Mouse (Mus musculus): Measurements from ENCODE around the gene Nlrp9b. TPM values are rescaled to one million over a fixed set of nuclear protein-coding genes. Genes with fewer than 3 reads are reported as not detected.

Gene Nlrp9b
- polyA plus RNA-seq, 1 experiment, result not detected

Other genes starting within 250 kb of the Nlrp9b start
- 44.5 and 47.7 TPM in 2 replicates for gene Nectin2, start 241.0 kb upstream of the Nlrp9b start, polyA plus RNA-seq (2012; rRNA removed)
- gene Bcam, start 220.4 kb upstream of the Nlrp9b start, polyA plus RNA-seq (2012; rRNA removed), result 237 and 272 TPM in 2 replicates
- gene Cblc, start 194.7 kb upstream of the Nlrp9b start, polyA plus RNA-seq (2012; rRNA removed), result 24.4 and 32.6 TPM in 2 replicates
- gene Bcl3, start 168.7 kb upstream of the Nlrp9b start, polyA plus RNA-seq (2012; rRNA removed), result 10.3 and 14.4 TPM in 2 replicates
- gene Gm19345, start 139.5 kb upstream of the Nlrp9b start, polyA plus RNA-seq (2012; rRNA removed), result 0.12 TPM in 1 of 2 replicates, not detected in the other
- gene Ceacam16, start 130.2 kb upstream of the Nlrp9b start, polyA plus RNA-seq (2012; rRNA removed), result 0.14 and 0.16 TPM in 2 replicates
- 0.11 and 0.25 TPM in 2 replicates for gene Ceacam19, start 103.5 kb upstream of the Nlrp9b start, polyA plus RNA-seq (2012; rRNA removed)
- 10.9 and 12.3 TPM in 2 replicates for gene Pvr, start 70.3 kb upstream of the Nlrp9b start, polyA plus RNA-seq (2012; rRNA removed)
- gene Igsf23, start 40.7 kb upstream of the Nlrp9b start, polyA plus RNA-seq (2012; rRNA removed), result 0.14 and 0.31 TPM in 2 replicates
- 0.03 TPM in 1 of 2 replicates, not detected in the other for gene Ceacam20, start 26.1 kb upstream of the Nlrp9b start, polyA plus RNA-seq (2012; rRNA removed)
- gene Vmn1r91, start 108.2 kb downstream of the Nlrp9b start, polyA plus RNA-seq (2012; rRNA removed), result not detected in 2 replicates
- not detected in 2 replicates for gene Gm16442, start 131.1 kb downstream of the Nlrp9b start, polyA plus RNA-seq (2012; rRNA removed)
- gene Vmn1r93, start 147.6 kb downstream of the Nlrp9b start, polyA plus RNA-seq (2012; rRNA removed), result not detected in 2 replicates
- not detected in 2 replicates for gene Vmn1r94, start 176.9 kb downstream of the Nlrp9b start, polyA plus RNA-seq (2012; rRNA removed)
- not detected in 2 replicates for gene Vmn1r95, start 202.2 kb downstream of the Nlrp9b start, polyA plus RNA-seq (2012; rRNA removed)
- gene Gm6164, start 214.1 kb downstream of the Nlrp9b start, polyA plus RNA-seq (2012; rRNA removed), result not detected in 2 replicates
- gene Gm4498, start 242.4 kb downstream of the Nlrp9b start, polyA plus RNA-seq (2012; rRNA removed), result not detected in 2 replicates